Mouse (Mus musculus) ES-E14 (cell line): ENCODE measurements at regions not wholly inside any gene's neighbourhood (a gene's known extent, or its start where the extent isn't known, plus 50 kb on each side); places are given as distances from the start of the nearest gene placed in this dataset.

Experiments used
- DNase-seq: peaks from one replicate; pipeline ENCODE4 v3.0.0-alpha.2; 2013; ENCODE audit warnings: low read depth, low spot score
- H3K27ac ChIP-seq: 2 replicates; pipeline ENCODE4 v1.5.1; 2012; ENCODE audit warnings: low read depth, mild to moderate bottlenecking, low read length, moderate library complexity, mixed read lengths; ENCODE audit not compliant: poor library complexity, insufficient read depth, severe bottlenecking
- H3K36me3 ChIP-seq: 2 replicates; pipeline ENCODE4 v1.6.1; 2012; ENCODE audit warnings: mild to moderate bottlenecking, low read length, moderate library complexity, mixed read lengths; ENCODE audit not compliant: control insufficient read depth, poor library complexity, insufficient read depth, severe bottlenecking
- H3K4me1 ChIP-seq, 2 experiments: fragments of 150-350 bp in 1 of 2; sonication (generic) in 1 of 2; 2 replicates each; pipeline ENCODE4 v1.6.1; 2012; ENCODE audit warnings: low read length in 2 of 2, mild to moderate bottlenecking in 1 of 2, mixed read lengths in 1 of 2; ENCODE audit not compliant: control insufficient read depth in 2 of 2, insufficient read depth in 2 of 2, poor library complexity in 1 of 2
- H3K4me3 ChIP-seq, 2 experiments: fragments of 150-350 bp in 1 of 2; sonication (generic) in 1 of 2; 2 replicates each; pipeline ENCODE4 v1.5.1; 2012; ENCODE audit warnings: low read length in 2 of 2, low read depth in 1 of 2, mild to moderate bottlenecking in 1 of 2, mixed read lengths in 1 of 2; ENCODE audit not compliant: insufficient read depth in 1 of 2, poor library complexity in 1 of 2, severe bottlenecking in 1 of 2
- H3K9ac ChIP-seq: 2 replicates; pipeline ENCODE4 v1.6.1; 2012; ENCODE audit warnings: low read depth, mild to moderate bottlenecking, low read length, mixed read lengths; ENCODE audit not compliant: poor library complexity, insufficient read depth, severe bottlenecking
- H3K9me3 ChIP-seq: fragments of 150-350 bp; sonication (generic); 2 replicates; pipeline ENCODE4 v1.6.1; 2012; ENCODE audit warnings: low read depth, mild to moderate bottlenecking, low read length; ENCODE audit not compliant: control insufficient read depth, insufficient read depth
- CHD2 ChIP-seq: IDR thresholded peaks from 2 replicates; pipeline ENCODE4 v1.6.1; 2014; ENCODE audit warnings: mild to moderate bottlenecking, low read depth, low read length, inconsistent platforms
- HCFC1 ChIP-seq: IDR thresholded peaks from 2 replicates; pipeline ENCODE4 v1.6.1; 2012; ENCODE audit warnings: low read length, inconsistent platforms, borderline replicate concordance; ENCODE audit not compliant: insufficient read depth
- MAFK ChIP-seq: IDR thresholded peaks from 2 replicates; pipeline ENCODE4 v1.6.1; 2014; ENCODE audit warnings: mild to moderate bottlenecking, low read depth, low read length, inconsistent platforms; ENCODE audit not compliant: insufficient read depth
- ZC3H11A ChIP-seq: IDR thresholded peaks from 2 replicates; pipeline ENCODE4 v1.6.1; 2012; ENCODE audit warnings: low read depth, mild to moderate bottlenecking, inconsistent platforms, low read length, borderline replicate concordance
- ZNF384 ChIP-seq: IDR thresholded peaks from 2 replicates; pipeline ENCODE4 v1.6.1; 2012; ENCODE audit warnings: low read depth, low read length, inconsistent platforms
- in situ Hi-C, 2 experiments: fragments of 600-800 bp; cut with MboI; formaldehyde crosslinking; loops; one replicate each; pipeline ENCODE4 v1.15.1; 2025; ENCODE audit warnings: low sequenced_read_pairs in 2 of 2, inconsistent platforms in 1 of 2; ENCODE audit not compliant: unreplicated experiment in 2 of 2

- in situ Hi-C loops: no loop called here
Measured at GRCm38 (mm10) chr3:34330970-34331888, 250.1 kb upstream of the Dnajc19 start.

GRCm38 (mm10) chr3:34328865-34329264 is 247.7 kb upstream of the Dnajc19 start:
- Histone ChIP-seq H3K9ac (no peak overlapping the region), H3K27ac (no peak overlapping the region), H3K4me1 (no peaks in the 10 kb centered on the region), H3K4me3 (no peak overlapping the region), H3K9me3 (no peaks in the 10 kb centered on the region), H3K36me3 (no peaks in the 10 kb centered on the region)
- in situ Hi-C loops: no loop called here
- DNase-seq: peak; percentile 44
- TF ChIP-seq ZC3H11A: no peak
- no peak for TF ChIP-seq HCFC1
- TF ChIP-seq CHD2: no peak
- TF ChIP-seq MAFK: no peak
- TF ChIP-seq ZNF384: peak; percentile 98

More at GRCm38 (mm10) chr3:34330970-34331888, 250.1 kb upstream of the Dnajc19 start:
- Histone ChIP-seq H3K4me3 (no peak overlapping the region), H3K36me3 (no peaks in the 10 kb centered on the region), H3K9ac (no peak overlapping the region), H3K27ac (no peak overlapping the region), H3K9me3 (no peaks in the 10 kb centered on the region), H3K4me1 (no peaks in the 10 kb centered on the region)
- TF ChIP-seq CHD2: no peak
- TF ChIP-seq HCFC1: no peak
- no peak for TF ChIP-seq MAFK
- no peak for TF ChIP-seq ZNF384
- TF ChIP-seq ZC3H11A: no peak
- DNase-seq: no peak

- H3K27ac ChIP-seq: no peak overlapping the region
- no peaks in the 10 kb centered on the region for H3K4me1 ChIP-seq
- H3K9ac ChIP-seq: no peak overlapping the region
- no peak for DNase-seq
- in situ Hi-C loops: no loop called here
- H3K4me3 ChIP-seq: no peak overlapping the region
- no peaks in the 10 kb centered on the region for H3K36me3 ChIP-seq
- no peaks in the 10 kb centered on the region for H3K9me3 ChIP-seq
- TF ChIP-seq ZNF384 (no peak), ZC3H11A (no peak), HCFC1 (no peak), MAFK (no peak), CHD2 (no peak)
Measured at GRCm38 (mm10) chr3:34325669-34326068, 244.5 kb upstream of the Dnajc19 start.

- Histone ChIP-seq H3K4me1 (no peaks in the 10 kb centered on the region), H3K9ac (no peak overlapping the region), H3K4me3 (no peak overlapping the region), H3K36me3 (no peaks in the 10 kb centered on the region), H3K27ac (no peak overlapping the region), H3K9me3 (no peaks in the 10 kb centered on the region)
- TF ChIP-seq HCFC1 (no peak), ZNF384 (no peak), CHD2 (no peak)
- no peak for DNase-seq
- in situ Hi-C loops: no loop called here
Measured at GRCm38 (mm10) chr3:34322527-34323210, 241.5 kb upstream of the Dnajc19 start.
